Mouse (Mus musculus) E14TG2a.4 (cell line): ENCODE data around the gene Scn1b.

ENCODE experiments used
- CTCF ChIP-seq: conservative IDR thresholded peaks from 2 replicates; pipeline ENCODE4 v1.5.1; 2014; ENCODE audit warnings: low read length
- NANOG ChIP-seq: IDR thresholded peaks from 2 replicates; pipeline ENCODE4 v1.6.1; 2014; ENCODE audit warnings: borderline replicate concordance, low read length, mixed read lengths
- POU5F1 ChIP-seq: IDR thresholded peaks from 2 replicates; pipeline ENCODE4 v1.6.1; 2014; ENCODE audit warnings: low read length, borderline replicate concordance

- no peak for TF ChIP-seq POU5F1
- TF ChIP-seq CTCF, result no peak
- TF ChIP-seq NANOG, result no peak
These were observed 22.0 kb upstream of the Scn1b start for GRCm38 (mm10) chr7:31148756-31149155.
